Mouse (Mus musculus) T-helper 1 cell (primary cell): ENCODE measurements at regions not wholly inside any gene's neighbourhood (a gene's known extent, or its start where the extent isn't known, plus 50 kb on each side); places are given as distances from the start of the nearest gene placed in this dataset.

Experiments used
- in situ Hi-C: fragments of 300-600 bp; cut with MboI, MseI; formaldehyde crosslinking; loops from one replicate; pipeline ENCODE4 v1.15.1; 2025; ENCODE audit warnings: high pct_unique_total_duplicates

- in situ Hi-C loops: no loop called here
Measured at GRCm38 (mm10) chr15:30029257-30029899, 143.0 kb upstream of the Ctnnd2 start.

GRCm38 (mm10) chr15:30035367-30035766 lies 137.0 kb upstream of the Ctnnd2 start:
- in situ Hi-C loops: no loop called here

GRCm38 (mm10) chr15:30050851-30051250 lies 121.5 kb upstream of the Ctnnd2 start:
- in situ Hi-C loops: no loop called here

- in situ Hi-C loops: loop anchor here (10.0 kb wide), 1 partner anchor 1375 kb away; no protein-coding TSS in a partner anchor
Measured at GRCm38 (mm10) chr15:30059808-30060207, 112.6 kb upstream of the Ctnnd2 start.

GRCm38 (mm10) chr15:30060505-30061342 lies 111.7 kb upstream of the Ctnnd2 start:
- in situ Hi-C loops: loop anchor here (10.0 kb wide), 1 partner anchor 1374 kb away; no protein-coding TSS in a partner anchor

GRCm38 (mm10) chr15:30071668-30072067 lies 100.7 kb upstream of the Ctnnd2 start:
- in situ Hi-C loops: no loop called here

- in situ Hi-C loops: no loop called here
Measured at GRCm38 (mm10) chr15:30072301-30072700, 100.1 kb upstream of the Ctnnd2 start.

- in situ Hi-C loops: no loop called here
Measured at GRCm38 (mm10) chr15:30087120-30087519, 85.3 kb upstream of the Ctnnd2 start.

- in situ Hi-C loops: no loop called here
Measured at GRCm38 (mm10) chr15:30122061-30122460, 50.3 kb upstream of the Ctnnd2 start.
